Mouse (Mus musculus) erythroblast, embryonic 14.5 days (primary cell): ENCODE measurements around the gene Suclg1. TPM values are rescaled to one million over a fixed set of nuclear protein-coding genes. Genes with fewer than 3 reads are reported as not detected.

Experiments used
- H3K27me3 ChIP-seq: 2 replicates; pipeline ENCODE4 v1.6.1; 2012; ENCODE audit warnings: inconsistent platforms; ENCODE audit not compliant: control insufficient read depth
- H3K36me3 ChIP-seq: 2 replicates; pipeline ENCODE4 v1.6.1; 2012; ENCODE audit warnings: mild to moderate bottlenecking, inconsistent platforms; ENCODE audit not compliant: control insufficient read depth
- H3K4me1 ChIP-seq: 2 replicates; pipeline ENCODE4 v1.6.1; 2012; ENCODE audit warnings: inconsistent platforms; ENCODE audit not compliant: control insufficient read depth
- H3K4me3 ChIP-seq: replicated peaks from 2 replicates; pipeline ENCODE3; 2012; ENCODE audit warnings: moderate library complexity, mild to moderate bottlenecking, inconsistent platforms
- H3K9me3 ChIP-seq: 2 replicates; pipeline ENCODE4 v1.6.1; 2012; ENCODE audit warnings: low read length, inconsistent platforms, mixed read lengths; ENCODE audit not compliant: control insufficient read depth
- GATA1 ChIP-seq: IDR thresholded peaks from 2 replicates; pipeline ENCODE4 v1.6.1; 2012; ENCODE audit warnings: low read length, inconsistent platforms, mixed read lengths
- TAL1 ChIP-seq: IDR thresholded peaks from 3 replicates; pipeline ENCODE4 v1.6.1; 2012; ENCODE audit warnings: low read length, inconsistent platforms, mixed read lengths
- polyA plus RNA-seq: library from polyadenylated mRNA; stranded (reverse); fragments of >175 nt; gene quantifications from 2 replicates; pipeline ENCODE4 v1.2.3, GENCODE M21; 2012

The Suclg1 gene
- polyA plus RNA-seq: 2.5 and 5.0 TPM in 2 replicates

GRCm38 (mm10) chr6:73248237-73249048 lies at the start of gene Suclg1:
TSS of gene Suclg1 (plus strand) at chr6:73248382.
- Histone ChIP-seq H3K27me3 (no peaks in the 10 kb centered on the region), H3K4me3 (peak within 1 kb of the TSS; percentile 94)
- no peak for TF ChIP-seq GATA1
- TF ChIP-seq TAL1: no peak

DNA sequence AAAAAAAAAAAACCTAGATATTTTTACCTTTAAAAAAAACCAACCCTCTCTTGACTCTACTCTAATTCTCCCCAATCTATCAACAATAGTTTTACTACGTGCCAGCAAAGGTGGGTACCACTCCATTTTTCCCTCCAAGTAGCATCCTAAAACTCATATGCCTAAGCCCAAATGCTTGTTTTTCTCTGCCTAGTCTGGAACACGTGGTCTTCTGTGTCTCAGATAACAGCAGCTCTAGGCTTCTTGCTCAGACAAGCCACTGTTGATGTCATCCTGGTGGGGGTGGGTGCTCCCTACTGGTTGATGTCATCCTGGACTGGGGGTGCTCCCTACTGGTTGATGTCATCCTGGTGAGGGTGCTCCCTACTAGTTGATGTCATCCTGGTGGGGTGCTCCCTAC lies 44.5 kb upstream of the Suclg1 start:
- Histone ChIP-seq H3K27me3 (no peaks in the 10 kb centered on the region), H3K36me3 (no peaks in the 10 kb centered on the region), H3K9me3 (no peaks in the 10 kb centered on the region), H3K4me3 (no peak overlapping the region), H3K4me1 (peaks cover 19% of the 10 kb centered on the region)
- TF ChIP-seq GATA1: no peak
- TF ChIP-seq TAL1: no peak

More at GRCm38 (mm10) chr6:73248237-73249048, at the start of gene Suclg1:
- Histone ChIP-seq H3K36me3 (peaks cover 6% of the 10 kb centered on the region), H3K9me3 (no peaks in the 10 kb centered on the region), H3K4me1 (peaks cover 31% of the 10 kb centered on the region)

- Histone ChIP-seq H3K4me1 (peaks cover 19% of the 10 kb centered on the region), H3K9me3 (no peaks in the 10 kb centered on the region), H3K4me3 (no peak overlapping the region), H3K27me3 (no peaks in the 10 kb centered on the region), H3K36me3 (no peaks in the 10 kb centered on the region)
- no peak for TF ChIP-seq TAL1
- no peak for TF ChIP-seq GATA1
These were observed 43.2 kb upstream of the Suclg1 start for GRCm38 (mm10) chr6:73204937-73205336.

GRCm38 (mm10) chr6:73209598-73209997 lies 38.6 kb upstream of the Suclg1 start:
- H3K4me3 ChIP-seq: no peak overlapping the region
- peaks cover 7% of the 10 kb centered on the region for H3K4me1 ChIP-seq
- no peaks in the 10 kb centered on the region for H3K27me3 ChIP-seq
- H3K36me3 ChIP-seq: no peaks in the 10 kb centered on the region
- TF ChIP-seq TAL1 (no peak), GATA1 (no peak)
- H3K9me3 ChIP-seq: no peaks in the 10 kb centered on the region

DNA sequence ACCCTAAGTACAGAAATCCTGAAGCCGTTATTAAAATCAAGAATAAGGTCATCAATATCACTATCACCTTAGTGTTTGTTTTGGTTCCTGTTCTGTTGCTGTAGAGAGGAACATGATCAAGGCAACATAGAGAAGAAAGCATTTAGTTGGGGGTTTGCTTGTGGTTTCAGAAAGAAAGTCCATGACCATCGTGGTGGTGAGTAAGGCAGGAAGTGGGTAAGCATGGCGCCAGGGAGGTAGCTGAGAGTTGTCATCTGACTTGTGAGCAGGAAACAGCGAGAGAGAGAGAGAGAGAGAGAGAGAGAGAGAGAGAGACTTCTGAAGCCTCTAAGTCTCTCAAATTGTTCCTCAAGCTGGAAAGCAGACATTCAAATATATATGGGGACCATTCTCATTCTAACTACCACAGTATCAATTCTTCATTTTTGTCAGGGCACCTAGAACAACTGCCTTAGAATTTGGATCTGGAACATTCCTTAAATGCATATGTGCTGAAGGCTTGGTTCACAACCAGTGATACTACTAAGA lies 37.7 kb upstream of the Suclg1 start:
- no peak overlapping the region for H3K4me3 ChIP-seq
- H3K4me1 ChIP-seq: peaks cover 3% of the 10 kb centered on the region; the same call in 1 of the 2 replicates
- no peaks in the 10 kb centered on the region for H3K27me3 ChIP-seq
- TF ChIP-seq GATA1 (no peak), TAL1 (no peak)
- H3K36me3 ChIP-seq: no peaks in the 10 kb centered on the region
- H3K9me3 ChIP-seq: no peaks in the 10 kb centered on the region

DNA sequence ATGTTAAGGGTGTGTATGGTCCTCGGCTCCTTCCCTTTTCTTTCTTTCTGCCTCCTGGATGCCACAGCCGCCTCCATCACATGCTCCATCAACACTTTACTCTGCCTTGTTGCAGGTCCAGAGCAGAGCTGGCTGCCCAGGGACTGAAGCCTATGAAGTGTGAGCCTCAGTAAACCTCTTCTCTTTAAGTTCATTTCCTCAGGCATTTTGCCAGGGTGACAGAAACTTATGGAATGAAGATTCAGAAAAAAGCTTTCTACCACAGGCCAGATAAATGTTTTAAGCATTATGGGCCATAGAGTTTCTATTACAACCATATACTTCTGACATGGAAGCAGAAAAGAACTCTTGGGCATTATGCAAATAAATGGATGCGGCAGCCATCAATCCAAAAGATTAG lies 37.1 kb upstream of the Suclg1 start:
- H3K36me3 ChIP-seq: no peaks in the 10 kb centered on the region
- no peak overlapping the region for H3K4me3 ChIP-seq
- TF ChIP-seq GATA1 (no peak), TAL1 (no peak)
- H3K4me1 ChIP-seq: no peaks in the 10 kb centered on the region
- H3K9me3 ChIP-seq: no peaks in the 10 kb centered on the region
- no peaks in the 10 kb centered on the region for H3K27me3 ChIP-seq

DNA sequence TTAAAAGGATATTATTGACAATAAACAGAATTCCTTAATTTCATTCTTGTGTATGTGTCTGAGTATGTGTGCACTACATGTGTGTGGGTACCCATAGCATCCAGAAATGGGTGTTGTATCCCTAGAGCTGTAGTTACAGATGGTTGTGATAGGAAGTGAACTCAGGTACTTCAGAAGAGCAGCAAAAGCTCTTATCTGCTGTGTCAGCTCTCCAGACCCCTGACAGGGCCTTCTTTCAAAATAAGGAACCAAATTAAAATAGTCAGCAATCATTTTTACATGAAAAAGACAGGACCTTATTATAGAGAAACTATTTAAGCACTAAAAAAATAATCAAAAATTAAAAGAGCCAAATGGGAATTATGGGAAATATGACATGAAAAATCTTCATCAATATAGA lies 36.6 kb upstream of the Suclg1 start:
- no peaks in the 10 kb centered on the region for H3K4me1 ChIP-seq
- no peaks in the 10 kb centered on the region for H3K36me3 ChIP-seq
- no peaks in the 10 kb centered on the region for H3K9me3 ChIP-seq
- no peak for TF ChIP-seq GATA1
- no peaks in the 10 kb centered on the region for H3K27me3 ChIP-seq
- no peak overlapping the region for H3K4me3 ChIP-seq

DNA sequence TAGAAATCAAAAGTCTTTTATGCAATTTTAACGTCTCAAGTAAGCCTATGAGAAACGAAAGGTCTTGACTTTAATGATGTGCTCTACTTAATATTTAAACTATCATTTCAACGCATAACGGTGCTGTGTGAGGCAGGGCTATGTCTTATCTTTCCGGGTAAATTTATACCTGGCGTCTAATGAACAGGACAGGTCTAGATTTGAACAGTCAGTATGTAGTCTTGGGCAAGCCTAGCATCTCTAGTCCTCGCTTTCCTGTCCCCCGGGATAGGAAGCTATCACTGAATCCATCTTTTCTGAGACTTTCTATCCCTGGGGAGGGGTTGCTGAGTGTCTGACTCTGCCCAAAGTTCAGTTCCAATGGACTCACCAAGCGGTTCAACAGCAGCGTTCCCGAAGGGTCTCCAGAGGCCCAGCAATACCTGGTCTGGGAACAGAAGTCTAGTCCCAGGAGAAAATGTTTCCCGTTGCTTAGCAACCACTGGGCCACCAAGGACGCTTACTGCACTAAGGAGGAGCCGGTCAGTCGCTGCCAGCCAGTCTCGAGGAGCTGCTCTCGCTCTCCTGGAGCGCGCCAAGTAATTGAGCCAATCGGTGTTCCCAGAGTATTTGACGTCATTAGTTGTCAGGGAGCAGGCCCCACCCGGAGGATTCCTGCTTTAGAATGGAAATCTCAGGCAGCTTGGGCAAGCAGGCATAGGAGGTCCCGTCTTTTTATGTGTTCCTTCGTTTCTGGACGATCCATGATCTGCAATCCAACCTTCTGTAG lies 26.8 kb upstream of the Suclg1 start, which contains the start of gene Dnah6:
TSS of gene Dnah6 (minus strand) at position 463 of the 769 bp plus-strand sequence.
- Histone ChIP-seq H3K36me3 (no peaks in the 10 kb centered on the region), H3K27me3 (no peaks in the 10 kb centered on the region), H3K4me1 (peaks cover 21% of the 10 kb centered on the region), H3K9me3 (no peaks in the 10 kb centered on the region), H3K4me3 (peak within 1 kb of the TSS; percentile 64)
- no peak for TF ChIP-seq TAL1

DNA sequence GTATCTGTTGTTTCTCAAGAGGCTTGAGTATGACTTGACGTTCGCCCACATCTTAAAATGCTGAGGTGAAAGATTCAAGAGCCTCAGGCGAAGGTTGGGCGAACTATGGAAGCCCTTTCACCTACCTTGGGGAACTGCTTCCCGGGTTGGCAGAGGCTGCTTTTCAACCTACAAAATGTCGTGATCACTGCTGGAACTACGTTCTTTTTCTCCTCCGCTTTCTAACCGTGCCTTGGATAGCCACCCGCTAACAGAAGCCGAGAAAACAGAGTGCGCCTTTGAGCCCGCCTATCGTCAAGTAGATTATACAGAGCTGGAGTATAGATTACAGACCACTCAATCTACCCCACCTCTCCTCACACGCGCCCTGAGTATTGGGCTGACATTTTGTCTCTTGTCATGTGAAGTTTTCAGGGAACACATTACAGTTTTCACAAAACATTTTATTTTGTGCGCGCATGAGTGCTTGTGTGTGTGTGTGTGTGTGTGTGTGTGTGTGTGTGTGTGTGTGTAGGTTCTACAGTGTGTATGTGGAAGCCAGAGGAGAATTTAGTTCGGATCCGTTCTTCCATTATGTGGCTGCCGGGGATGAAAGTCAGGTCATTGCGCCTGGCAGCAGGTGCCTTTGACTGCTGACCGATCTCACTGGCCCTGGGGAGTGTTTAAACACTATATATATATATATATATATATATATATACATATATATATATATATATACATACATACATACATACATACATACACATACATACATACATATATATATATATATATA lies 26.0 kb upstream of the Suclg1 start:
- no peaks in the 10 kb centered on the region for H3K36me3 ChIP-seq
- no peaks in the 10 kb centered on the region for H3K9me3 ChIP-seq
- TF ChIP-seq TAL1 (no peak), GATA1 (no peak)
- H3K4me1 ChIP-seq: peaks cover 21% of the 10 kb centered on the region
- H3K27me3 ChIP-seq: no peaks in the 10 kb centered on the region
- H3K4me3 ChIP-seq: peak overlapping the region; percentile 64
